ENCODE assay signal across 10 mouse cellular contexts in genomic region chr17:5623181-5623580, GRCm38 (mm10).
DNase-seq lines count a peak whose midpoint lies in the region; ATAC-seq and TF ChIP-seq lines count a peak whose summit lies in the region.
"Had no signal": no experiment of that assay in that cellular context is flagged by ENCODE, and none has a peak within 500 bp of the region (broad histone marks: within the 10 kb centered on the region; RNA-seq: fewer than 3 reads in every experiment).

No protein-coding gene starts in this region.

- no peak for TF ChIP-seq CTCF in liver, postnatal 0 days (IDR thresholded peaks at IDR 0.05; ENCODE audit: low read depth)

- DNase-seq in adrenal gland, postnatal 14 days: peak; percentile 34
- no peak for DNase-seq in adrenal gland, adult 8-10 months
- DNase-seq in liver, postnatal 0 days: no peak
- DNase-seq in liver: no peak
- peak; percentile 65 for DNase-seq in heart, postnatal 4 days
- peak; percentile 58 for DNase-seq in urinary bladder, postnatal 14 days (ENCODE audit: low spot score)
- DNase-seq in right cerebral cortex, postnatal 4 days: no peak
- no peak for DNase-seq in left cerebral cortex, adult 18-20 months (ENCODE audit: low spot score in 2 of 2)
- DNase-seq: kidney, adult 2 months; lung, embryonic 14.5 days had no signal

- peaks cover 11% of the 10 kb centered on the region for H3K4me1 ChIP-seq in liver, postnatal 0 days (ENCODE audit: insufficient read depth)

- ATAC-seq in liver, postnatal 0 days: no peak

- no peak for TF ChIP-seq EP300 in liver, postnatal 0 days (IDR thresholded peaks at IDR 0.05; ENCODE audit: low read depth)

- no peaks in the 10 kb centered on the region for H3K9me3 ChIP-seq in liver, postnatal 0 days (ENCODE audit: low read length)

- no peaks in the 10 kb centered on the region for H3K36me3 ChIP-seq in liver, postnatal 0 days (replicated peaks; ENCODE audit: insufficient read depth, low read length)

- H3K27me3 ChIP-seq in liver, postnatal 0 days (ENCODE audit: insufficient read depth, low read length): no peaks in the 10 kb centered on the region

- H3K4me2 ChIP-seq in liver, postnatal 0 days (ENCODE audit: low read depth, low read length): peak overlapping the region; percentile 11; the same call in 1 of the 2 replicates
- H3K4me2 ChIP-seq: lung, embryonic 14.5 days had no signal

- no peak overlapping the region for H3K9ac ChIP-seq in liver, postnatal 0 days (replicated peaks)
- H3K9ac ChIP-seq: lung, embryonic 14.5 days had no signal

- no peak overlapping the region for H3K27ac ChIP-seq in liver, postnatal 0 days (ENCODE audit: low read depth)

- no peak overlapping the region for H3K4me3 ChIP-seq in liver, postnatal 0 days (ENCODE audit: low read depth, low read length)

Comparison
In these comparisons a context has a peak if more than half of its experiments do, and no peak if none do; other contexts are left out.
1. DNase-seq: peak in adrenal gland, postnatal 14 days (single experiment), heart, postnatal 4 days (single experiment) and urinary bladder, postnatal 14 days (single experiment); none in adrenal gland, adult 8-10 months (single experiment), liver, postnatal 0 days (single experiment), liver (single experiment), right cerebral cortex, postnatal 4 days (single experiment) and left cerebral cortex, adult 18-20 months (0 of 2).